Mouse (Mus musculus) ES-E14 (cell line): Measurements from ENCODE around the gene Trim69. TPM values are rescaled to one million over a fixed set of nuclear protein-coding genes. Genes with fewer than 3 reads are reported as not detected.

Experiments used
- DNase-seq: peaks from one replicate; pipeline ENCODE4 v3.0.0-alpha.2; 2013; ENCODE audit warnings: low read depth, low spot score
- H3K27ac ChIP-seq: 2 replicates; pipeline ENCODE4 v1.5.1; 2012; ENCODE audit warnings: low read depth, mild to moderate bottlenecking, low read length, moderate library complexity, mixed read lengths; ENCODE audit not compliant: poor library complexity, insufficient read depth, severe bottlenecking
- H3K36me3 ChIP-seq: 2 replicates; pipeline ENCODE4 v1.6.1; 2012; ENCODE audit warnings: mild to moderate bottlenecking, low read length, moderate library complexity, mixed read lengths; ENCODE audit not compliant: control insufficient read depth, poor library complexity, insufficient read depth, severe bottlenecking
- H3K4me1 ChIP-seq, 2 experiments: fragments of 150-350 bp in 1 of 2; sonication (generic) in 1 of 2; 2 replicates each; pipeline ENCODE4 v1.6.1; 2012; ENCODE audit warnings: low read length in 2 of 2, mild to moderate bottlenecking in 1 of 2, mixed read lengths in 1 of 2; ENCODE audit not compliant: control insufficient read depth in 2 of 2, insufficient read depth in 2 of 2, poor library complexity in 1 of 2
- H3K4me3 ChIP-seq, 2 experiments: fragments of 150-350 bp in 1 of 2; sonication (generic) in 1 of 2; 2 replicates each; pipeline ENCODE4 v1.5.1; 2012; ENCODE audit warnings: low read length in 2 of 2, low read depth in 1 of 2, mild to moderate bottlenecking in 1 of 2, mixed read lengths in 1 of 2; ENCODE audit not compliant: insufficient read depth in 1 of 2, poor library complexity in 1 of 2, severe bottlenecking in 1 of 2
- H3K9ac ChIP-seq: 2 replicates; pipeline ENCODE4 v1.6.1; 2012; ENCODE audit warnings: low read depth, mild to moderate bottlenecking, low read length, mixed read lengths; ENCODE audit not compliant: poor library complexity, insufficient read depth, severe bottlenecking
- H3K9me3 ChIP-seq: fragments of 150-350 bp; sonication (generic); 2 replicates; pipeline ENCODE4 v1.6.1; 2012; ENCODE audit warnings: low read depth, mild to moderate bottlenecking, low read length; ENCODE audit not compliant: control insufficient read depth, insufficient read depth
- CHD2 ChIP-seq: IDR thresholded peaks from 2 replicates; pipeline ENCODE4 v1.6.1; 2014; ENCODE audit warnings: mild to moderate bottlenecking, low read depth, low read length, inconsistent platforms
- HCFC1 ChIP-seq: IDR thresholded peaks from 2 replicates; pipeline ENCODE4 v1.6.1; 2012; ENCODE audit warnings: low read length, inconsistent platforms, borderline replicate concordance; ENCODE audit not compliant: insufficient read depth
- MAFK ChIP-seq: IDR thresholded peaks from 2 replicates; pipeline ENCODE4 v1.6.1; 2014; ENCODE audit warnings: mild to moderate bottlenecking, low read depth, low read length, inconsistent platforms; ENCODE audit not compliant: insufficient read depth
- ZC3H11A ChIP-seq: IDR thresholded peaks from 2 replicates; pipeline ENCODE4 v1.6.1; 2012; ENCODE audit warnings: low read depth, mild to moderate bottlenecking, inconsistent platforms, low read length, borderline replicate concordance
- ZNF384 ChIP-seq: IDR thresholded peaks from 2 replicates; pipeline ENCODE4 v1.6.1; 2012; ENCODE audit warnings: low read depth, low read length, inconsistent platforms
- in situ Hi-C, 2 experiments: fragments of 600-800 bp; cut with MboI; formaldehyde crosslinking; loops; one replicate each; pipeline ENCODE4 v1.15.1; 2025; ENCODE audit warnings: low sequenced_read_pairs in 2 of 2, inconsistent platforms in 1 of 2; ENCODE audit not compliant: unreplicated experiment in 2 of 2
- total RNA-seq: library from RNA; depleted of rRNA; stranded (reverse); fragments of 300-350 nt; gene quantifications from 2 replicates; pipeline ENCODE4 v1.2.3, GENCODE M21; 2012

The Trim69 gene
- total RNA-seq, 1 experiment: not detected

- Histone ChIP-seq H3K4me1 (peaks cover 0 to 2% of the 10 kb centered on the region in 2 experiments; a peak in 2 of 4 replicates), H3K9me3 (no peaks in the 10 kb centered on the region; the same call in 1 of the 2 replicates), H3K27ac (no peak overlapping the region), H3K4me3 (peak overlapping the region in 1 of 2 experiments; percentile 35; a peak in 2 of 4 replicates), H3K36me3 (no peaks in the 10 kb centered on the region), H3K9ac (no peak overlapping the region)
- in situ Hi-C loops: no loop called here
- no peak for DNase-seq
- TF ChIP-seq MAFK (no peak), ZC3H11A (no peak), HCFC1 (no peak), CHD2 (no peak), ZNF384 (no peak)
Measured at GRCm38 (mm10) chr2:122156051-122156700, 4.3 kb upstream of the Trim69 start.

- no peaks in the 10 kb centered on the region for H3K36me3 ChIP-seq
- TF ChIP-seq ZNF384: no peak
- TF ChIP-seq CHD2: no peak
- no peak for TF ChIP-seq HCFC1
- TF ChIP-seq ZC3H11A: no peak
- TF ChIP-seq MAFK: no peak
- H3K4me1 ChIP-seq: peaks cover 2% of the 10 kb centered on the region in 2 experiments; a peak in 2 of 4 replicates
- no peak overlapping the region for H3K27ac ChIP-seq
- no peaks in the 10 kb centered on the region; the same call in 1 of the 2 replicates for H3K9me3 ChIP-seq
- in situ Hi-C loops: no loop called here
- H3K9ac ChIP-seq: no peak overlapping the region
- no peak for DNase-seq
- no peak overlapping the region for H3K4me3 ChIP-seq
Measured at GRCm38 (mm10) chr2:122157561-122157960, 2.9 kb upstream of the Trim69 start.

GRCm38 (mm10) chr2:122158362-122158802 lies 2.1 kb upstream of the Trim69 start:
- TF ChIP-seq CHD2 (no peak), HCFC1 (no peak), ZNF384 (no peak), ZC3H11A (no peak), MAFK (no peak)
- DNase-seq: no peak
- Histone ChIP-seq H3K9me3 (no peaks in the 10 kb centered on the region), H3K36me3 (no peaks in the 10 kb centered on the region), H3K9ac (no peak overlapping the region), H3K4me3 (no peak overlapping the region), H3K27ac (no peak overlapping the region), H3K4me1 (peaks cover 2% of the 10 kb centered on the region in 2 experiments; a peak in 2 of 4 replicates)
- in situ Hi-C loops: no loop called here

GRCm38 (mm10) chr2:122159667-122160066 lies 833 bp upstream of the Trim69 start:
- no peak for DNase-seq
- no peak for TF ChIP-seq ZNF384
- no peak for TF ChIP-seq HCFC1
- no peak for TF ChIP-seq MAFK
- no peak for TF ChIP-seq CHD2
- TF ChIP-seq ZC3H11A: no peak
- H3K4me3 ChIP-seq: no peak overlapping the region
- no peak overlapping the region for H3K27ac ChIP-seq
- H3K4me1 ChIP-seq: peaks cover 2% of the 10 kb centered on the region in 2 experiments; a peak in 2 of 4 replicates
- H3K9ac ChIP-seq: no peak overlapping the region
- H3K36me3 ChIP-seq: no peaks in the 10 kb centered on the region
- H3K9me3 ChIP-seq: no peaks in the 10 kb centered on the region
- in situ Hi-C loops: no loop called here
